Mouse (Mus musculus) fat pad, adult 2 months (tissue): Measurements from ENCODE around the gene Rae1.

Experiments
- DNase-seq: peaks from one replicate; pipeline ENCODE4 v3.0.0-alpha.2; 2011; ENCODE audit warnings: low read depth, low spot score; ENCODE audit errors: extremely low read depth

The Rae1 gene

DNA sequence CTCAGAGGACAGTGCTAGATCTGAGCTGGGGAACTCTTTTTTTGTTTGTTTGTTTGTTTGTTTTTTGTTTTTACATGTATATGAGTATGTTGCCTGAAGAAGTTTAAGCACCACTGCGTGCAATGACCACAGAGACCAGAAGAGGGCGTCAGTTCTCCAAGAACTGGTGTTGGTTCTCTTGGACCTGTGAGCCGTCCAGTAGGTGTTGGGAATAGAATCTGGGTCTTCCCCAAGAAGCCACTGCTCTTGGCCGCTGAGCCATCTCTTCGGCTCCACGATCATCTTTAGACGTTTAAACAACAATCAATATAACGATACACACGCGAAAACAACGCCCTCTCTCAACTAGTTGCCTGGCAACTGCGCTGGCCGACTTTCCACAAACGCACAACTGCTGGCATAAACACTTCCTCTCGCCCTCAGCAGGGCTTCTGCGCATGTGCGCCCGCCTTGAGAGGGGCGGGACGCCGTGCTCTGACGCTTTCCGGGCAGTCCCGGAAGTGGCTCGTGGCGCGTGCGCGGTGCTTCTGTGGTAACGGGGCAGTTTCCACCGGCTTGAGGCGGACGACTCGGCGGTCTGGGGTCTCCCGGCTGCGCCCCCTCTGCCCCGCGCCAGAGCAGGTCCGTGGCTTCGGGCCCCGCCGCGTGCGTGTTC is at the start of gene Rae1:
TSS of gene Rae1 (plus strand) at position 488 of the 655 bp plus-strand sequence.
- DNase-seq = no peak

DNA sequence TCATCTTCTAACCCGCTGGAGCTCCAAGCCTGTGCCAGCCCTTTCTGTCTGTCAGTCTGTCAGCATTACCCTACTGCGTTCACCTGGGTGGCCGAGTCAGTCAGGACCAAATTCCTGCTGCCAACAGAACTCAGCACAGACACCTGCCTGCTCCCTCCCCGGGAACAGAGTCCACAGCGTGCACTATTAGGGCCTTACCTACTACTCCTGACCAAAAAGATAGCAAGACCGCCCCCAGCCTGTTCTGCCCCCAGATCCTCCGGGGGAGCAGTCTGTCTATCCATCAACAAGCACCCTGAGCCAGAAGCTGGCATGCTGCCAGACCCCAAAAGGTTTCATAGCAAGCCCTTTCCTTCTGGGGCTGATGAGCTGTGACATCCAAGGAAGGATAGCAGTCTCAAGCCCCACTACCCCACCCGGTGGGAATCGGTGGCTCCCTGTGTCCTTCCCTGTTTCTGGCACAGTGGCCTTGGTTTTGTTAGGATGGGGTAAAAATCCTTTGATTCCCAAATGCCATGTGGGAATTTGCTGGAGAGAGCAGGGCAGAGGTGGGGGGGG is 49.7 kb upstream of the Rae1 start:
- no peak for DNase-seq

DNA sequence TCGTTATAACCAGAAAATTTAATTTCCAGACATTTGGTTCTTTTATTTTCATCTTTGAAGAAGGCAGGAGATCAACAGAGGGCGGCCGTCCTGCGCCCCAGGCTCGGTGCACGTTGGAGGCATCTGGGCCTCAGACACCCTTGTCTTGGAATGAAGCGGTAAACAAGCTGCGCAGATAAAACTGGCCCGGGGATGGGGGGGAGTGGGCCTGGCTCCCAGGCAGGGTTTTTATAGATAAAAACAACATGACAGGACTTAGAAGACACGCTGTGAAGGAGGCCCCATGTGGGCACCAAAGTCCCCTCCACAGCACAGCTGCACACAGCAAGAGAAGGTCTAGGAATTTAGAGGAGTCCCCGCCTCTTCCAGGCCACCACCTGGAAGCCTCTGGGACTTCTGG is 49.2 kb upstream of the Rae1 start:
- no peak for DNase-seq

DNA sequence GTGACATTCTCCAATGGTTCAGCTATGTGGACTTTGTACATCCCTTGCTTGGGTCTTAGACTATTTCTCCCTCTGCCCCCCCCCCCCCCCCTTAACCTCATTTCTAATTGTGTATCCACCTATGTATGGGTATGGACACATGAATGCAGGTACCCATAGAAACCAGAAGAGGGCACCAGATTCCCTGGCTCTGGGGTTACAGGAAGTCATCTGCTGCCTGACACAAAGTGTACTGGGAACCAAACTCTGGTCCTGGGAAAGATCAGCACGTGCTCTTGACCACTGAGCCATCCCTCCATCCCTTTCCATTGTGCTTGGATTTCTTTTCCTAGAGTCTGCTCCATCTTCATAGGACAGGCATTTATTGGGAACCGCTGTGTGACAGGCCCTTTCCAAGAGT is 47.9 kb upstream of the Rae1 start:
- no peak for DNase-seq

DNA sequence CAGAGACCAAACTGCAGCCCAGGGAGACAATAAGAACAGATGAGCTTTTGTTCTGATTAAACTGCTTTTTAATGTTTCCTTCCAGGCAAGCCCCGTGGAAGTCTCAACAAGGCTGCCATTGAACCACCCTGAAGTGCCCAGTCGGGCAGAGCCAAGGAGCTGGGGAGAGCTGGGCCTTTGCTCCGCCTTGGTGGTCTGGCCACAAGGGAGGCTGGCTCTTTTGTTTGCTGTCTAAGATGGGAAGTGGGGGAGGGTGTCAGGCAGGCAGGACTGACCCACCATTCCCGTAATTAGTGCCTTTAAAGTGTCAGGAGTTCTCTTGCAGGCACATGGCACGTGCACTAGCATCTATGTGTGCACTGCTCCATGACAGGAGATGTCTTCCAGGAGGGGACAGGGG is 41.3 kb upstream of the Rae1 start:
- no peak for DNase-seq

DNA sequence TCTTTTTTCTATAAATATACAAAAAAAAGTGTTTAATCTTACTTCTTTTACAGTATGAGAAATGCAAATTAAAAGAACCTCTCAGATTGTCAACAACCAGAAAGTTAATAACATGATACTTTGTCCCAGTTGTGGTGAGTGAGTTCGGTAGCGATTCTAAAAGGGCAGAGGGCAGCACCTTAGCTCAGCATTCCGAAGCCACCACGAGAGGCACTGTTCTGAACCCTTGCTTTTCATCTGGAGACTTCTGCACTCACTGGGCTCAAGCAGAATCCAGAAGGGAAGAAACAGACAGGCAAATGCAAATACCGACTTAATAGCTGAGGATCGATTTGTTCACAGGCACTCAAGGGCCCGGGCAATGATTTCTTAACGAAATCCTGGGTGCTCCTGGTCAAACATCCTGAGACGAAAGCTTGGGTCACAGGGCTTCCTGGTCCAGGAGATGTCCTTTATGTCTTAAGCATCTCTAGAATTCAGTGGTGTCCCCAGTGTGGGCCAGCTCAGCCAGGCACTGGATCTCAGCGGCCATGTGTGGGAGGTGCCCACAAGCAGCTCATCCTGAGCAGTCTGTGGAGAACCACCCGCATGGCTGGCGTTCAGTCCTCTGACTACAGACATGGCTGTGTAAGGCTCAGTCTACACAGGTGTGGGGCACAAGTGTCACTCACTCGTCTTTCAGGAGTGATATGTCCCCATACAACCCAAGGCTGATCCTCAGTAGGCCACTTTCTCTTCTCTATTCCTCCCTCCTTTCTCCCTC is 40.7 kb upstream of the Rae1 start:
- DNase-seq = no peak

DNA sequence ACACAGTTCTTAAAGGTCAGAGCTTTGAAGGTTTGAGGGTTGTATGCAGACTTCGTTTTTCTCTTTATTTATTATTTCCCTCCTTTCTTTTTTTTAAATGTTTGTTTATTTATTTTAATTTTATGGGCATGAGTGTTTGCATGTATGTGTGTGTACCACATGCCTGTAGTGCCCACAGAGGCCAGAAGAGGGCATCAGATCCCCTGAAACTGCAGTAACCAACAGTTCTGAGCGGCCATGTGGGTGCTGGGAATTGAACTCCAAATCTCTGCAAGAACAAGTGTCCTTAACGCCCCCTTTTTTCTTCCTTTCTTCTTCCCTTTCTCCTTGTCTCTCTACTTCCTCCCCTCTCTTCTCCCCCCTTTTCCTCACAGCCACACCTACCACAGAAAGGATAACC is 39.6 kb upstream of the Rae1 start:
- DNase-seq = no peak

DNA sequence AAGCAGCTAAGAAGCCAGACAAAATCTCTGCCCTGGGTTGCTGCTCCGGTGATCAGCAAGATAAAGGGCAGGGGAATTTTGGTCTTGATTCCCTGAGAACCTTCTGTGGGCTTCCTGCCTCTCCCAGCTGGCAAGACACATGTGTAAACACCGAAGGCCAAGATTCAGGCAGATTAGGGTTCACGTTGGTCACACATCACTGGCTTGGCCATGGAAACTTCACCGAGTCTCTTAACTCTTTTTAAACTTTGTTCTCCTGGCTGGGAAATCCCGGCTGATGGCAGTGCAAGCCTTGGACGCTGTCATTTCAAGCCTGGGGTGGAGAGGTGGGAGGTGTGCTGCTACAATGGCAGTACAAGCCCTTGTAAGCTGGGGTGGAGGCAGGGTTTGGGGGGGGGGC is 38.7 kb upstream of the Rae1 start:
- DNase-seq = no peak

DNA sequence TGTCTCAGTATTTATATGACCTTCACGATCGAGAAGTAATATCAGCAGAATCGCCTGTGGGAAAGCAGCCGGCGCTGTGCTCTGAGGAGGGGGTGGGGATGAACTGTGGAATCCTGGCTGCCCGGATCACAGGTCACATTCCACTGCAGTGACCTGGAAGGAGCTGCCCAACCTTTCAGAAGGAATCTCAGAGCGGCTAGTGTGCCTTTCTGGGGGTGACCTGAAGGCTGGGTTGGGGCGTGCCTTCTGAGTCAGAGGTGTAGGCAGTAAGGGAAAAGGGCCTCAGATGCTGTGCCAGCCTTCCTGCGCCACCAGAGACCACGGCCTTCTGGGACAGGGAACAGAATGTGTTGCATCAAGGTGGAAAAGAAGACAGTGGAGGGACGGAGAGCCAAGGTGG is 34.7 kb upstream of the Rae1 start:
- DNase-seq = no peak

DNA sequence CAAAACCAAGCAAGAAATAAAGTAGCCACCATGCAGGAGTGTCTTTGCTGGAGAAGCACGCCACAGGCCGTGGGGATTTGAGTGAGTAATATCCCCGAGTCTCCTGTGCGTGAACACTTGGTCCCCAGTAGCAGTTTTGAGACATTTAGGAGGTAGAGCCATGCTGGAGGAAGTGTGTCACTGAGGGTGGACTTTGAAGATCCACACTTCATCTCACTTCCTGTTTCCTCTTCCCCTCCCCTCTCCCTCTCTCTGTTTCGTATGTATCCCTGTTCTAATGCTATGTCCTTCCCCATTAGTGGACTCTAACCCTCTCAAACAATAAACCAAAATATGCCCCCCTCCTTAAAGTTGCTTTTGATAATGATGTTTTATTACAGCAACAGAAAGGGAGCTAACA is 33.4 kb upstream of the Rae1 start:
- DNase-seq = no peak

DNA sequence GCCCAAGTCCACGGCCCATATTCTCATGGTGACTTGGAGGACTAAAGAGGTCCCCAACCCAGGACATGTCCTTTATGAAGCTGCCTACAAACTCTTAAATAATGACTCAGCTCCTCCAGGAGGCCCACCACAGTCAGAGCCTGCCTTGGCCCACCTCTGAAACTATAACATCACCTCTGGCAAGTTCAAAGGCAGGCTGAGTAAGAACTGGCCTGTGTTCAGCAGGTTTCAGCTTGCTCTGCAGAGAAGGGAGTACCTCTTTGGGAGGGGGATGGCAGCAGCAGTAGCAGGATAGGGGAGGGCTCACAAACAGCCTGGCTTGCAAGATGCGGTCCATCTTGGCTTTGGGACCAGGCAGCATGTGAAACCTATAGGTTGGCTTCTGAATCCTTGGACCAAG is 28.1 kb upstream of the Rae1 start:
- DNase-seq = no peak

DNA sequence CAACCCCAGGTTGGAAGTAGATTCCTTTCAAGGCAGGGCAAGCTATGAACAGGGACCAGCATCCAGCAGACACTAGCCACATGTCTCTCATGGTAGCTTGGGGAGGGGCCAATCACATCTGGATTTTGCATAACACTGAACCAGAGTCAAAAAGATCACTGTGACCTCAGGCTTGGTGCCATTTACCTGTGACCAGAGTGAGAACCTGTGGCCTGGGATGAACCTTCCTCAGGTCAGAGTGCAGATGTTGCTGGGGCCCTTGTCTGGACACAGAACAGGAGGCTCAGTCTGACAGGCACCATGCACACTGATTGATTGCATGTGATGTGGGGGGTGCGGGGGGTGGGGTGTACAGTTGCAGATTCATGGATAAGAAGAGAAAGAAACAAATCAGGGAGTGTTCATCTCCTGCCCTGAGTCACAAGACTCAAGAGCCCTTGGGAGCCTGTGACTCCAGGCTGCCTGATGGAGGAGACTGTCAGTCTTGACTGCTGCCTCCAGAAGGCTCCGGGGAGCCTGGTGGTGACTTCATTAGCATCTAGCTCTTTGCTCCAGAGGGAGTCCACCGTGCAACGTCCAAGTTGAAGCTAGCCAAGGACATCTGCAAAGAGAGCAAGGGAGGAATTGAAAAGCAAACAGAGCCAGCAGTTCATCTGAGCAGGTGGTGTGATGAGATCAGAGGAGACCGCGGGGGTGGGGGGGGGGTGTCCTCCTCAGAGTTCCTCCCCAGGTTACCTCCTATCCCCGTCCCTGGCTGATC is 25.9 kb upstream of the Rae1 start:
- DNase-seq = no peak

DNA sequence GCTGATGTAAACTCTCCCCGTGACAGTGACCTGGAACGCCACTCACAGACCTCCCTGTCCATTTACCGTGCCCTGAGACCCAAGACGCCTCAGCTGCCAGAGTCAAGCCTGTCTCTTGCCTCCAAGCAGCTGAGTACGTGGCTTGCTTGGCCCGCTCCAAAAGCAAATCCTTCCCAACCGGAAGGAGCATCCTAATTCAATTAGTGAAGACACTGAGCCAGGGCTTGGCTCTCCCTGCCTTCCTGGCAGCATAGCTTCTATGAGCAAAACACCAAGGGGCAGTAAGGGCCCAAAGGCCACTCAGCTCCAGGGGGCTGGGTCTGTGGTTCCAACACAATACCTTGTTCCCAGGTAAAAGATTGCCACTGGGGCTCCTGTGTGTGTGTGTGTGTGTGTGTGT is 25.2 kb upstream of the Rae1 start:
- no peak for DNase-seq

DNA sequence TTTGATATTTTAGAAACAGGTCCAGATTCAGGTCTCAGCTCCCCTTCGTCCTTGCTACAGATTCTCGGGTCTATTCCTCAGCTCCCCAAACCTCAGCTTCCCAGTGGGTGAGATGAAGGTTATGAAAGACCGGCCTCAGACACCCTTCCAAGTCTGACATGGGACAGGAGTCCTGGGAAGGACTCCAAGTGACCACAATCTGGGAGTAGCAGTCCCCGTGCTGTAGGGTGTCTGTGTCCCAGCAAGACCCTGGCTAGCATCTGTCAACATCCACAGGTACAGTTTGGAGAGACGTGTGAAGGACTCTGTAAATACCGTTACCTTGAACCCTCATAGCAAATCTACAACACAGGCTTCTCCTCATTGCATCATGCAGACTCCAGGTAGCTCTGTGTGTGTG is 24.8 kb upstream of the Rae1 start:
- no peak for DNase-seq

DNA sequence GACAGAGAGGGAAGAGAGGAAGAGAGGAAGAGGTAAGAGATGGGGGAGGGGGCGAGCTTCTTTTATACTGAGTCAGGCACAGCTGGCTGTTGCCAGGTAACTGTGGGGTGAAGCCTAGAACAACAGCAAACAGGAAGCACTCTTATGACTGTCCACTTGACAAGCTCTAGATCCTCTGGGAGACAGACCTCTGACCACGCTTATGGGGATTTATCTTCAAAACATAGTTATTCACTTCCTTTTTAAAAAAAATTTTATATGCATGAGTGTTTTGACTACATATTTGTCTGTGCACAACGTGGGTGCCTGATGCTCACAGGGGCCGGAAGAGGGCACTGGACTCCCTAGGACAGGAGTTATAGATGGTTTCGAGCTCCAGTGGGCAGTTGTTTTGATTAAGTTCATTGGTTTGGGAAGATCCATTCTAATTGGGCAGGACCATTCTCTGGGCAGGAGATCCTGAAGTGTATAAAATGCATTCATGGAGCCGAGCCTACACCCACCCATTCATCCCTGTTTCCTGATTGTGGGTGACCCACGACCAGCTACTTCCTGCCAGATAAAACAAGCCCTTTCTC is 23.2 kb upstream of the Rae1 start:
- DNase-seq = no peak

DNA sequence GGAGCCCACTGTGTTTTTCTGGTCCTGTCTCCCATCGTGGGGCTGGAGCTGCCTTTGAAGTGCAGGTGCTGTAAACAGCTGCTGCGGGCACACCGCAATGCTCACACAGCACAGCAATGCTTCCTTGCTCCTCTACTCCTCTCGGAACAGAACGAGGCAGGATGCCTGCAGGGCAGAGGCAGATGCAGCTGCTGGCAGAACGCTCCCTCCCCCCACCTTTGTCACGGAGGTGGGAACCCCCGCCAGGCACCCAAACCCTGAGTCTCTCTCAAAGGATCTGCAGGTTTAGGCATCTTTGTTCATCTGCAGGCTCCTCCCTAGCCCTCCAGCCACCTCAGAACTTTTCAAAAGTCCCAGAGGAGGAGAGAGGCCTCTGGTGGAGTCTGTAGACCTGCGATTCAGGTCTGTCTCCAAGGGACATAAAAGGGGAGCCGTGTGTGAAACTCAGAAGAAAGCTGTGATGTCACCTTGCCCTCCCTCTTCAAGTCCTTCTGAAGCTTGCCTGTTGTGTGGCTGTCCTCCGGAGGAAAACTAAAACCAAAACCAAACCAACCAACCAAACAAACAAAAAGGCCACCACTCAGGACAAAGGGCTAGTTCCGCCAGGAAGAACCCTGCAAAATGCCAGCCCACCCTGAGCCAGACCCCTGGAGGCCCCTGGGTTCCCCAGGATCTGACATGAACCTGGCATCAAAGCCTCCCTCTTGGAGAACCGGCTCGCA is 22.3 kb upstream of the Rae1 start, which contains the start of gene Spo11:
TSS of gene Spo11 (plus strand) at position 292 of the 722 bp plus-strand sequence.
- DNase-seq = no peak

DNA sequence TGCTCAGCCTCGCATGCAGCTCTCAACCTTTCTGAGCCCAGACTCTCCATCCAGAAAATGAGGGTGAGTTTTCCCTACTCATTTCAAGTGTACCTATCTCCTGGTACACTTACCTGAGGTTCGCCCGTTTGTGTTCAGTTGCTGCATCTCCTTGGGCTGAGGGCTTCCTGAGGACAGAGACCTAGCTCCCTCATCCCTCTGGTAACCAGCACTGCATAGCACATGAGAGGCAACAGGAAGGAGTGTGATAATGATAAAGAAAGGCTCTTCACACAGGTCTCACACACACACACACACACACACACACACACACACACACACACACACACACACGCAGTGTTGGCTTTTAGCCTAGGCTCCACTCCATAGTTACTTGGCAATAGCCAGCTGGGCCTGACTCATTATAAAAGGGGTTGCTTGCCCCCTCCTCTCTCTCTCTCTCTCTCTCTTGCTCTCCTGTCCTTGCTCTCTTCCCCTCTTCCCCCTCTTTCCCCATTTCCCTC is 21.7 kb upstream of the Rae1 start:
- DNase-seq = no peak

DNA sequence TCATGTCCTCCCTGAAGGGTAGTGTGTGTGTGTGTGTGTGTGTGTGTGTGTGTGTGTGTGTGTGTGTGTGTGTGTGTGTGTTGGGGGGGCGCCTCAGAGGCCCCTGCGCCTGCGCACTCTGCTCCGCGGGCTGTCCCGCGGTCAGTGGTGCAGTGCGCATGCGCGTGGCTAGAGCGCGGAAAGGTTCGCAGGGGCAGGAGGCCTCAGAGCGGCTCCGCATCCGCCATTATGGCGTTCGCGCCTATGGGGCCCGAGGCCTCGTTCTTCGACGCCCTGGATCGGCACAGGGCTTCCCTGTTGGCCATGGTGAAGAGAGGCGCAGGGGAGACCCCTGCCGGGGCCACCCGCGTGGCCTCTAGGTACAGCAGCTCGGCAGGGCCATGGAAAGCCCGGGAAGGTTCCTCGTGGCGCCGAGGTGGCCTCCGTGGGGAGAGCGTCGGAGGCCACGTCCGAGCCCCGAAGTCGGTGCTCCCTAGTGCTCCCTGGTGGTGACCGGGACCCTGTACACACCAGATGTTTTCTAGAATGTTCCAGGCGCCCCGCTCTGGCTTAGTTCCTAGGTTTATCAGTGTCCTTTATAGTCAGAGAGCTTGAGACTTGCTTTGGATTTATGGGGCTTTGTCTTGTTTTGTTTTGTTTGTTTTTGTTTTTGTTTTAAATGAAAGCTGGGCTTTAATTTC is 20.1 kb upstream of the Rae1 start:
- DNase-seq = no peak

DNA sequence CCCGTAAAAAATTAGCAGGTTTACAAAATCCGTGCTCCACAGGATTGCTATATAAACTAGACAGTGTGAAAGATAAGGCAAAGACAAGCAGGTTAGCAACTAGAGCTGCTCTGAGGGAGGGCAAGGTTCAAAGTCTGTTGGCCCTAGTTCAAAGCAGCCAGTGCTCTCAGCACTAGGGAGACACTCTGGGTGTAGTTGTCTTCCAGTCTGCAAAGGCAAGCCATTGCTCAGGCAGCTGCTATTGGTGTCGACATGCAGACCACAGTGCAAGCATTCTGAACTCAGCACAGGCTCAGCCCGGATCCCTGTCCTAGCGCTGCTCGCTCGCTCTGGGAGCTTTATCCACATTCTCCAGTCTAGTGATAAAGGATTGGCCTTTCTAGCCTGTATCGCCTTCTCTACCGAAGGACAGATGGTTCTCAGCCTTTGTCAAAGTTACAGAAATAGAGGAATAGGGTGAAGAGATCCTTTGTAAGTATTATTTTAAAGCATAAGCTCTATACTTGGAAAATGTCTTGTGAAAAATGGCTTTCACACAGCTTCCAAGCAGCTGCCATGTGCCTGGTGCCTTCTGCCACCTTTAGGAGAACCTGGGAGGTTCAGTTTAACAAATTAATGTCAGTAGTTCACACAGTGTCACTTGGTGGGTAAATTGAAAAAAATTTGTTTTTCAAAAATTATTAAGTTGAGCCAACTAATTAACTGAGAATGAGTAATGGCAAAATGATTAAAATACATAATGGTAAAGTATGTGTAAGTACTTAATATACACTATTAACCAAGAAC is 16.9 kb upstream of the Rae1 start:
- no peak for DNase-seq
